In genomic region chr8:10882381-10882780, GRCm38 (mm10) we compare ENCODE assay signal across 21 mouse cellular contexts.
DNase-seq lines count a peak whose midpoint lies in the region; ATAC-seq and TF ChIP-seq lines count a peak whose summit lies in the region.
"Had no signal": no experiment of that assay in that cellular context is flagged by ENCODE, and none has a peak within 500 bp of the region (broad histone marks: within the 10 kb centered on the region; RNA-seq: fewer than 3 reads in every experiment).

No protein-coding gene starts in this region.

- 54% methylated on average over 5 of the region's 5 CpGs for WGBS in heart, embryonic 12.5 days
- WGBS in lung, postnatal 0 days = 51% methylated on average over 5 of the region's 5 CpGs

- H3K27me3 ChIP-seq in heart, embryonic 12.5 days (replicated peaks) = peaks cover 27% of the 10 kb centered on the region
- H3K27me3 ChIP-seq in lung, postnatal 0 days (replicated peaks; ENCODE audit: insufficient read depth, low read length) = no peaks in the 10 kb centered on the region
- H3K27me3 ChIP-seq: embryonic facial prominence, embryonic 15.5 days; neural tube, embryonic 12.5 days had no signal

- H3K4me2 ChIP-seq in heart, embryonic 12.5 days = no peak overlapping the region
- H3K4me2 ChIP-seq in lung, postnatal 0 days (replicated peaks; ENCODE audit: low read depth, low read length) = no peak overlapping the region
- H3K4me2 ChIP-seq: embryonic facial prominence, embryonic 15.5 days; kidney, embryonic 15.5 days; limb, embryonic 13.5 days; midbrain, embryonic 11.5 days; neural tube, embryonic 12.5 days had no signal

- H3K4me3 ChIP-seq in heart, embryonic 12.5 days = no peak overlapping the region
- H3K4me3 ChIP-seq in lung, postnatal 0 days (ENCODE audit: low read depth, low read length) = no peak overlapping the region
- H3K4me3 ChIP-seq: embryonic facial prominence, embryonic 15.5 days; kidney, embryonic 15.5 days; limb, embryonic 13.5 days; neural tube, embryonic 12.5 days had no signal

- no peak overlapping the region for H3K27ac ChIP-seq in heart, embryonic 12.5 days (ENCODE audit: poor library complexity, severe bottlenecking)
- H3K27ac ChIP-seq in lung, postnatal 0 days (ENCODE audit: low read length) = no peak overlapping the region
- H3K27ac ChIP-seq: embryonic facial prominence, embryonic 15.5 days; kidney, embryonic 15.5 days; limb, embryonic 13.5 days; macrophage; neural tube, embryonic 12.5 days had no signal

- no peak for TF ChIP-seq EP300 in lung, postnatal 0 days (IDR thresholded peaks at IDR 0.05)

- H3K36me3 ChIP-seq in heart, embryonic 12.5 days = no peaks in the 10 kb centered on the region
- H3K36me3 ChIP-seq in lung, postnatal 0 days (ENCODE audit: insufficient read depth, low read length) = no peaks in the 10 kb centered on the region
- H3K36me3 ChIP-seq: embryonic facial prominence, embryonic 15.5 days; kidney, embryonic 15.5 days; limb, embryonic 13.5 days; neural tube, embryonic 12.5 days had no signal

- H3K9me3 ChIP-seq in heart, embryonic 12.5 days (replicated peaks) = 0 out of 2 replicates have a peak, but pooled peaks cover 8% of the 10 kb centered on the region
- no peaks in the 10 kb centered on the region for H3K9me3 ChIP-seq in lung, postnatal 0 days (ENCODE audit: low read length)
- H3K9me3 ChIP-seq: embryonic facial prominence, embryonic 15.5 days; kidney, embryonic 15.5 days; limb, embryonic 13.5 days; neural tube, embryonic 12.5 days had no signal

- no peak for TF ChIP-seq CTCF in lung, postnatal 0 days (IDR thresholded peaks at IDR 0.05)

- H3K4me1 ChIP-seq in heart, embryonic 12.5 days (replicated peaks) = peaks cover 7% of the 10 kb centered on the region
- no peaks in the 10 kb centered on the region for H3K4me1 ChIP-seq in lung, postnatal 0 days (ENCODE audit: insufficient read depth, low read depth, low read length)
- H3K4me1 ChIP-seq: embryonic facial prominence, embryonic 15.5 days; limb, embryonic 13.5 days had no signal

- peak; percentile 87 for DNase-seq in heart, adult 11 months
- peak; percentile 32 for DNase-seq in lung, postnatal 10 days
- DNase-seq in lung, postnatal 0 days (ENCODE audit: low spot score) = no peak
- peak; percentile 73 for DNase-seq in adipocyte (ENCODE audit: low spot score)
- peak; percentile 45 for DNase-seq in brain, adult 2 months (ENCODE audit: low read depth, low spot score)
- DNase-seq in left cerebral cortex, adult 18-20 months (ENCODE audit: low spot score in 2 of 2) = no peak
- no peak for DNase-seq in frontal cortex, postnatal 36 days (ENCODE audit: low spot score in 2 of 2)
- DNase-seq: cerebellum, postnatal 25 days; kidney, postnatal 4 days; layer of hippocampus, adult 9-11 months; right cerebral cortex, postnatal 14 days; thymus, adult 2 months had no signal

- ATAC-seq in heart, embryonic 12.5 days (ENCODE audit: insufficient number of reproducible peaks, low FRiP score) = no peak
- ATAC-seq in lung, postnatal 0 days = no peak
- ATAC-seq: hindbrain, embryonic 16.5 days; intestine, postnatal 0 days had no signal

- H3K9ac ChIP-seq in heart, embryonic 12.5 days = no peak overlapping the region
- no peak overlapping the region for H3K9ac ChIP-seq in lung, postnatal 0 days (replicated peaks; ENCODE audit: low read depth)
- H3K9ac ChIP-seq: embryonic facial prominence, embryonic 15.5 days; kidney, embryonic 15.5 days; limb, embryonic 13.5 days; neural tube, embryonic 12.5 days had no signal

Comparison
In these comparisons a context has a peak if more than half of its experiments do, and no peak if none do; other contexts are left out.
1. DNase-seq: peak in heart, adult 11 months (single experiment), lung, postnatal 10 days (single experiment), adipocyte (single experiment) and brain, adult 2 months (single experiment); none in lung, postnatal 0 days (single experiment), left cerebral cortex, adult 18-20 months (0 of 2) and frontal cortex, postnatal 36 days (0 of 2).